Mouse (Mus musculus): ENCODE measurements around the gene Trp53.

Gene Trp53

GRCm38 (mm10) chr11:69629802-69630201 is 49.6 kb downstream of the Trp53 start:
- no peak for DNase-seq (ENCODE audit: low read depth)

- DNase-seq (ENCODE audit: low read depth): peak; percentile 100
These were observed 52.3 kb downstream of the Trp53 start, which contains the start of gene Fxr2 for GRCm38 (mm10) chr11:69632284-69633089. Gene Fxr2, plus strand, starts transcription at chr11:69632990.

GRCm38 (mm10) chr11:69633128-69633866 is 53.1 kb downstream of the Trp53 start:
- DNase-seq (ENCODE audit: low read depth): no peak

- no peak for DNase-seq (ENCODE audit: low read depth)
These were observed 55.3 kb downstream of the Trp53 start for GRCm38 (mm10) chr11:69635471-69635870.

Data from c-Kit-positive CD71-negative TER-119-negative erythroid progenitor cells, embryonic 14.5 days (primary cell).